Mouse (Mus musculus): ENCODE data around the gene Gm20388.

DNA sequence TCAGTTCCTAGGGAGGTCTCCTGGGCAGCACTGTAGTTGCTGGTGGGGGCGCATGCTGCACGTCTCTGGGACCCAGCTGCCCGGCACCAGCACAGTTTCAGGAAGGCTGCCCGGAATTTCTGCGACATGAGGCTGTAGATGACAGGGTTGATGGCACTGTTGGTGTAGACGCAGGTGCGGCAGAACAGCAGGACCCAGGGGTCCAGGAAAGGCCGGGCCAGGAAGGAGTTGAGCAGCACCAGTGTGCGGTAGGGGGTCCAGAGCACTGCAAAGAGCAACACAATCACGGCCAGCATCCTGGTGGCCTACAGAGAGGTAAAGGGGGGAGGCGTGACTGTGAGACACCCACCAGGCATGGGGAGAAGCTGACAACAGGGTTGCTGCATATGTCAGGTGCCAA is 2446.6 kb downstream of the Gm20388 start:
- TF ChIP-seq CTCF (IDR thresholded peaks at IDR 0.05; ENCODE audit: low read depth) = no peak
- TF ChIP-seq EP300 (IDR thresholded peaks at IDR 0.05; ENCODE audit: low read depth) = no peak
